Mouse (Mus musculus): ENCODE results near the gene Ankrd44.

GRCm38 (mm10) chr1:54614963-54615362, 311.2 kb downstream of the Ankrd44 start:
- no peak for TF ChIP-seq POLR2A (IDR thresholded peaks at IDR 0.05; ENCODE audit: insufficient read depth, low read length)
- no peak for TF ChIP-seq CTCF (IDR thresholded peaks at IDR 0.05; ENCODE audit: low read depth, low read length)

Data from ES-Bruce4 (cell line).